Mouse (Mus musculus): ENCODE measurements around the gene Olfr364-ps1.

Gene Olfr364-ps1

GRCm38 (mm10) chr2:37139022-37139421 is at the start of gene Olfr364-ps1:
TSS of gene Olfr364-ps1 (plus strand) at chr2:37139322.
- H3K9me3 ChIP-seq (ENCODE audit: low read length), result no peaks in the 10 kb centered on the region
- no peaks in the 10 kb centered on the region for H3K36me3 ChIP-seq (ENCODE audit: insufficient read depth, low read length)
- TF ChIP-seq NANOG (IDR thresholded peaks at IDR 0.05; ENCODE audit: borderline replicate concordance, low read length) (no peak), POU5F1 (IDR thresholded peaks at IDR 0.05; ENCODE audit: borderline replicate concordance, low read length) (no peak), CTCF (conservative IDR thresholded peaks at IDR 0.05; ENCODE audit: low read length) (no peak)
- no peaks in the 10 kb centered on the region for H3K27me3 ChIP-seq (ENCODE audit: insufficient read depth, low read length)
- H3K4me1 ChIP-seq (replicated peaks; ENCODE audit: low read depth, low read length), result no peaks in the 10 kb centered on the region
- no peak within 1 kb of the TSS for H3K4me3 ChIP-seq (replicated peaks; ENCODE audit: low read length)

- no peaks in the 10 kb centered on the region for H3K36me3 ChIP-seq (ENCODE audit: insufficient read depth, low read length)
- H3K27me3 ChIP-seq (ENCODE audit: insufficient read depth, low read length), result no peaks in the 10 kb centered on the region
- TF ChIP-seq NANOG (IDR thresholded peaks at IDR 0.05; ENCODE audit: borderline replicate concordance, low read length), result no peak
- TF ChIP-seq POU5F1 (IDR thresholded peaks at IDR 0.05; ENCODE audit: borderline replicate concordance, low read length), result no peak
- no peak for TF ChIP-seq CTCF (conservative IDR thresholded peaks at IDR 0.05; ENCODE audit: low read length)
- H3K4me3 ChIP-seq (replicated peaks; ENCODE audit: low read length), result no peak within 1 kb of the TSS
- H3K4me1 ChIP-seq (replicated peaks; ENCODE audit: low read depth, low read length), result no peaks in the 10 kb centered on the region
- H3K9me3 ChIP-seq (ENCODE audit: low read length), result no peaks in the 10 kb centered on the region
Measured at GRCm38 (mm10) chr2:37117810-37118209, 21.3 kb upstream of the Olfr364-ps1 start, which contains the start of gene Olfr362. TSS of gene Olfr362 (minus strand) at chr2:37117910.

- peaks cover 20% of the 10 kb centered on the region for H3K9me3 ChIP-seq (ENCODE audit: low read length)
- no peak for TF ChIP-seq NANOG (IDR thresholded peaks at IDR 0.05; ENCODE audit: borderline replicate concordance, low read length)
- no peaks in the 10 kb centered on the region for H3K36me3 ChIP-seq (ENCODE audit: insufficient read depth, low read length)
- no peaks in the 10 kb centered on the region for H3K4me1 ChIP-seq (replicated peaks; ENCODE audit: low read depth, low read length)
- H3K4me3 ChIP-seq (replicated peaks; ENCODE audit: low read length), result no peak within 1 kb of the TSS
- no peaks in the 10 kb centered on the region for H3K27me3 ChIP-seq (ENCODE audit: insufficient read depth, low read length)
Measured at GRCm38 (mm10) chr2:37187898-37188297, 48.8 kb downstream of the Olfr364-ps1 start, which contains the start of gene Olfr365. TSS of gene Olfr365 (plus strand) at chr2:37188198.
